14 mouse cellular contexts compared by ENCODE assay signal in genomic region chr15:85835335-85835734, GRCm38 (mm10). TPM values are rescaled to one million over a fixed set of nuclear protein-coding genes. Genes with fewer than 3 reads are reported as not detected.
DNase-seq lines count a peak whose midpoint lies in the region; ATAC-seq and TF ChIP-seq lines count a peak whose summit lies in the region.
"Had no signal": no experiment of that assay in that cellular context is flagged by ENCODE, and none has a peak within 500 bp of the region (broad histone marks: within the 10 kb centered on the region; RNA-seq: fewer than 3 reads in every experiment).

No protein-coding gene starts in this region.

- no peak overlapping the region for H3K27ac ChIP-seq in heart, postnatal 0 days (ENCODE audit: low read depth)
- no peak overlapping the region for H3K27ac ChIP-seq in heart, embryonic 12.5 days (ENCODE audit: poor library complexity, severe bottlenecking)
- H3K27ac ChIP-seq in lung, postnatal 0 days (ENCODE audit: low read length), result no peak overlapping the region
- H3K27ac ChIP-seq in CH12.LX (ENCODE audit: insufficient read depth, low read depth), result no peak overlapping the region
- H3K27ac ChIP-seq: heart, embryonic 13.5 days; hindbrain, embryonic 15.5 days; midbrain, embryonic 12.5 days; neural tube, embryonic 13.5 days had no signal

- DNase-seq in heart, postnatal 0 days (ENCODE audit: low spot score), result no peak
- no peak for DNase-seq in lung, postnatal 0 days (ENCODE audit: low spot score)
- DNase-seq in lung, adult 18-20 months, result no peak
- peak; percentile 26 for DNase-seq in CH12.LX (ENCODE audit: extremely low read depth)
- DNase-seq in induced T-regulatory cell, adult 2 months (ENCODE audit: low read depth), result peak; percentile 42
- DNase-seq in heart, adult 9 months (ENCODE audit: low spot score in 2 of 2), result no peak
- DNase-seq: adrenal gland, adult 8-10 months; embryo, embryonic 11 days had no signal

- no peak; the same call in none of the 2 replicates for TF ChIP-seq RAD21 in CH12.LX (IDR thresholded peaks at IDR 0.05; ENCODE audit: low read depth, low read length)

- no peaks in the 10 kb centered on the region for H3K27me3 ChIP-seq in heart, postnatal 0 days (ENCODE audit: control insufficient read depth, insufficient read depth, low read length)
- H3K27me3 ChIP-seq in heart, embryonic 12.5 days (replicated peaks), result no peaks in the 10 kb centered on the region; the same call in 1 of the 2 replicates
- no peaks in the 10 kb centered on the region for H3K27me3 ChIP-seq in lung, postnatal 0 days (replicated peaks; ENCODE audit: insufficient read depth, low read length)
- H3K27me3 ChIP-seq in CH12.LX (replicated peaks), result no peaks in the 10 kb centered on the region
- H3K27me3 ChIP-seq: heart, embryonic 13.5 days; hindbrain, embryonic 15.5 days; midbrain, embryonic 12.5 days; neural tube, embryonic 13.5 days had no signal

- TF ChIP-seq EP300 in heart, postnatal 0 days (IDR thresholded peaks at IDR 0.05; ENCODE audit: low read depth), result no peak
- TF ChIP-seq EP300 in lung, postnatal 0 days (IDR thresholded peaks at IDR 0.05), result no peak
- no peak for TF ChIP-seq EP300 in CH12.LX (IDR thresholded peaks at IDR 0.05; ENCODE audit: low read length)

- H3K9me3 ChIP-seq in heart, postnatal 0 days (replicated peaks; ENCODE audit: control insufficient read depth, low read length), result no peaks in the 10 kb centered on the region
- no peaks in the 10 kb centered on the region for H3K9me3 ChIP-seq in heart, embryonic 12.5 days (replicated peaks)
- H3K9me3 ChIP-seq in lung, postnatal 0 days (ENCODE audit: low read length), result no peaks in the 10 kb centered on the region
- H3K9me3 ChIP-seq in CH12.LX (replicated peaks; ENCODE audit: low read length), result no peaks in the 10 kb centered on the region
- H3K9me3 ChIP-seq: heart, embryonic 13.5 days; hindbrain, embryonic 15.5 days; midbrain, embryonic 12.5 days; neural tube, embryonic 13.5 days had no signal

- H3K4me1 ChIP-seq in heart, postnatal 0 days (ENCODE audit: control insufficient read depth, insufficient read depth), result no peaks in the 10 kb centered on the region
- H3K4me1 ChIP-seq in heart, embryonic 12.5 days (replicated peaks), result peaks cover 9% of the 10 kb centered on the region; the same call in 1 of the 2 replicates
- H3K4me1 ChIP-seq in lung, postnatal 0 days (ENCODE audit: insufficient read depth, low read depth, low read length), result no peaks in the 10 kb centered on the region; the same call in 1 of the 2 replicates
- H3K4me1 ChIP-seq in CH12.LX (ENCODE audit: control insufficient read depth in 1 of 2, insufficient read depth in 2 of 2), result peaks cover 8 to 19% of the 10 kb centered on the region in 2 experiments

- in situ Hi-C loops in CH12.LX (cut with MboI; ENCODE audit: low pct_ligation_motif_present, low pct_unique_long_range_greater_than_20kb, low sequenced_read_pairs), result no loop called here

- 45% methylated on average over 3 of the region's 3 CpGs for WGBS in heart, postnatal 0 days
- 52% methylated on average over 3 of the region's 3 CpGs for WGBS in heart, embryonic 12.5 days
- 45% methylated on average over 3 of the region's 3 CpGs for WGBS in lung, postnatal 0 days

- no peak overlapping the region for H3K4me2 ChIP-seq in heart, postnatal 0 days (ENCODE audit: low read depth, low read length)
- H3K4me2 ChIP-seq in heart, embryonic 12.5 days, result no peak overlapping the region
- H3K4me2 ChIP-seq in lung, postnatal 0 days (replicated peaks; ENCODE audit: low read depth, low read length), result no peak overlapping the region
- no peak overlapping the region for H3K4me2 ChIP-seq in CH12.LX (ENCODE audit: insufficient read depth, low read depth, poor library complexity, severe bottlenecking)
- H3K4me2 ChIP-seq: heart, embryonic 13.5 days; hindbrain, embryonic 15.5 days; midbrain, embryonic 12.5 days; neural tube, embryonic 13.5 days had no signal

- H3K79me2 ChIP-seq in CH12.LX (replicated peaks; ENCODE audit: control insufficient read depth, extremely low read depth, insufficient read depth, poor library complexity, severe bottlenecking), result no peaks in the 10 kb centered on the region

- no peaks in the 10 kb centered on the region for H3K36me3 ChIP-seq in heart, postnatal 0 days (replicated peaks; ENCODE audit: control insufficient read depth, insufficient read depth, low read length)
- no peaks in the 10 kb centered on the region for H3K36me3 ChIP-seq in heart, embryonic 12.5 days
- no peaks in the 10 kb centered on the region for H3K36me3 ChIP-seq in lung, postnatal 0 days (ENCODE audit: insufficient read depth, low read length)
- H3K36me3 ChIP-seq in CH12.LX (replicated peaks in 1 of 2; ENCODE audit: control insufficient read depth in 1 of 2, insufficient read depth in 1 of 2, low read length in 1 of 2), result peaks cover 0 to 21% of the 10 kb centered on the region in 2 experiments
- H3K36me3 ChIP-seq: hindbrain, embryonic 15.5 days; midbrain, embryonic 12.5 days had no signal

- peak; percentile 12; the same call in 1 of the 2 replicates for TF ChIP-seq CTCF in heart, postnatal 0 days (IDR thresholded peaks at IDR 0.05; ENCODE audit: low read depth)
- peak; percentile 41 for TF ChIP-seq CTCF in lung, postnatal 0 days (IDR thresholded peaks at IDR 0.05)
- peak; percentile 21 to 59; a peak in 2 of 4 replicates for TF ChIP-seq CTCF in CH12.LX (conservative IDR thresholded peaks at IDR 0.05 in 1 of 2, IDR thresholded peaks at IDR 0.05 in 1 of 2; ENCODE audit: low read depth in 2 of 2, low read length in 2 of 2)

- dilution Hi-C loops in CH12.LX (cut with MboI; ENCODE audit: extremely low pct_ligation_motif_present, extremely low pct_unique_long_range_greater_than_20kb, low sequenced_read_pairs), result no loop called here

- no peak for ATAC-seq in heart, postnatal 0 days (ENCODE audit: insufficient read depth, low read depth)
- no peak for ATAC-seq in heart, embryonic 12.5 days (ENCODE audit: insufficient number of reproducible peaks, low FRiP score)
- ATAC-seq in lung, postnatal 0 days, result no peak
- ATAC-seq in activated CD4-positive, CD25-positive, alpha-beta regulatory T cell, adult 4 months, result no peak

- no peak for TF ChIP-seq POLR2A in CH12.LX (IDR thresholded peaks at IDR 0.05; ENCODE audit: low read depth, low read length)

- no peak overlapping the region for H3K9ac ChIP-seq in heart, postnatal 0 days (replicated peaks; ENCODE audit: low read depth, low read length)
- H3K9ac ChIP-seq in heart, embryonic 12.5 days, result no peak overlapping the region
- no peak overlapping the region for H3K9ac ChIP-seq in lung, postnatal 0 days (replicated peaks; ENCODE audit: low read depth)
- no peak overlapping the region for H3K9ac ChIP-seq in CH12.LX (ENCODE audit: insufficient read depth, low read depth)
- H3K9ac ChIP-seq: heart, embryonic 13.5 days; hindbrain, embryonic 15.5 days; midbrain, embryonic 12.5 days; neural tube, embryonic 13.5 days had no signal

- no peak overlapping the region for H3K4me3 ChIP-seq in heart, postnatal 0 days (ENCODE audit: low read depth, low read length)
- H3K4me3 ChIP-seq in heart, embryonic 12.5 days, result no peak overlapping the region
- no peak overlapping the region for H3K4me3 ChIP-seq in lung, postnatal 0 days (ENCODE audit: low read depth, low read length)
- no peak overlapping the region for H3K4me3 ChIP-seq in CH12.LX (replicated peaks in 1 of 3; ENCODE audit: low read depth in 2 of 3, low read length in 2 of 3, poor library complexity in 1 of 3)
- H3K4me3 ChIP-seq: heart, embryonic 13.5 days; hindbrain, embryonic 15.5 days; midbrain, embryonic 12.5 days; neural tube, embryonic 13.5 days had no signal

RNA-seq across cellular contexts. Expression of gene Ttc38, which starts 3.2 kb away (rescaled TPM):
- total RNA-seq in heart, postnatal 0 days (2014; rRNA removed; ENCODE audit: low replicate concordance), result 11.6 and 14.7 TPM in 2 replicates
- 6.9 and 7.6 TPM in 2 replicates for polyA plus RNA-seq in heart, postnatal 0 days (2015; fragmentation: Nextera tagmentation; extraction: Ambion mirVana)
- polyA plus RNA-seq in heart, embryonic 12.5 days (2016; fragmentation: Nextera tagmentation; extraction: Ambion mirVana), result 3.3 and 3.6 TPM in 2 replicates
- polyA plus RNA-seq in lung, postnatal 0 days (2015; fragmentation: Nextera tagmentation; extraction: Ambion mirVana), result 8.7 and 9.1 TPM in 2 replicates
- total RNA-seq in CH12.LX (2012; rRNA removed) (4.2 and 5.8 TPM in 2 replicates), CH12.LX (2014; rRNA removed) (3.3 and 5.1 TPM in 2 replicates)
- 4.4 and 5.1 TPM in 2 replicates for polyA plus RNA-seq in CH12.LX (2012; ENCODE audit: insufficient read length, low read depth)
- polyA plus RNA-seq in activated CD4-positive, CD25-positive, alpha-beta regulatory T cell, adult 4 months (2017; shearing (Covaris generic)), result 10 to 100 TPM; 11.3 to 13.0 TPM

RNA-seq across cellular contexts. Expression of gene Pkdrej, which starts 13.8 kb away (rescaled TPM):
- total RNA-seq in heart, postnatal 0 days (2014; rRNA removed; ENCODE audit: low replicate concordance), result 2.4 and 2.7 TPM in 2 replicates
- 0.54 and 0.66 TPM in 2 replicates for polyA plus RNA-seq in heart, postnatal 0 days (2015; fragmentation: Nextera tagmentation; extraction: Ambion mirVana)
- 0.14 and 0.19 TPM in 2 replicates for polyA plus RNA-seq in heart, embryonic 12.5 days (2016; fragmentation: Nextera tagmentation; extraction: Ambion mirVana)
- 0.04 and 0.08 TPM in 2 replicates for polyA plus RNA-seq in lung, postnatal 0 days (2015; fragmentation: Nextera tagmentation; extraction: Ambion mirVana)
- total RNA-seq in CH12.LX (2012; rRNA removed) (not detected in 2 replicates), CH12.LX (2014; rRNA removed) (not detected in 2 replicates)
- polyA plus RNA-seq in CH12.LX (2012; ENCODE audit: insufficient read length, low read depth), result not detected in 2 replicates
- polyA plus RNA-seq in activated CD4-positive, CD25-positive, alpha-beta regulatory T cell, adult 4 months (2017; shearing (Covaris generic)), result not detected

RNA-seq across cellular contexts. Expression of gene Cdpf1, which starts 23.8 kb away (rescaled TPM):
- 31.0 and 96.8 TPM in 2 replicates for total RNA-seq in heart, postnatal 0 days (2014; rRNA removed; ENCODE audit: low replicate concordance)
- polyA plus RNA-seq in heart, postnatal 0 days (2015; fragmentation: Nextera tagmentation; extraction: Ambion mirVana), result 45.9 and 49.9 TPM in 2 replicates
- polyA plus RNA-seq in heart, embryonic 12.5 days (2016; fragmentation: Nextera tagmentation; extraction: Ambion mirVana), result 34.4 and 35.7 TPM in 2 replicates
- 46.8 and 48.3 TPM in 2 replicates for polyA plus RNA-seq in lung, postnatal 0 days (2015; fragmentation: Nextera tagmentation; extraction: Ambion mirVana)
- 27.4 and 30.1 TPM in 2 replicates for total RNA-seq in CH12.LX (2012; rRNA removed)
- 23.3 and 26.4 TPM in 2 replicates for total RNA-seq in CH12.LX (2014; rRNA removed)
- polyA plus RNA-seq in CH12.LX (2012; ENCODE audit: insufficient read length, low read depth), result 18.1 and 20.9 TPM in 2 replicates
- 10 to 100 TPM; 37.8 to 46.6 TPM for polyA plus RNA-seq in activated CD4-positive, CD25-positive, alpha-beta regulatory T cell, adult 4 months (2017; shearing (Covaris generic))

RNA-seq across cellular contexts. Expression of gene Gtse1, which starts 24.2 kb away (rescaled TPM):
- 17.9 and 23.3 TPM in 2 replicates for total RNA-seq in heart, postnatal 0 days (2014; rRNA removed; ENCODE audit: low replicate concordance)
- 6.3 and 6.7 TPM in 2 replicates for polyA plus RNA-seq in heart, postnatal 0 days (2015; fragmentation: Nextera tagmentation; extraction: Ambion mirVana)
- 31.6 and 32.4 TPM in 2 replicates for polyA plus RNA-seq in heart, embryonic 12.5 days (2016; fragmentation: Nextera tagmentation; extraction: Ambion mirVana)
- 1.5 and 2.3 TPM in 2 replicates for polyA plus RNA-seq in lung, postnatal 0 days (2015; fragmentation: Nextera tagmentation; extraction: Ambion mirVana)
- total RNA-seq in CH12.LX (2012; rRNA removed) (37.4 and 40.0 TPM in 2 replicates), CH12.LX (2014; rRNA removed) (31.6 and 32.8 TPM in 2 replicates)
- polyA plus RNA-seq in CH12.LX (2012; ENCODE audit: insufficient read length, low read depth), result 36.6 and 40.1 TPM in 2 replicates
- 1 to 10 TPM; 5.1 to 8.2 TPM for polyA plus RNA-seq in activated CD4-positive, CD25-positive, alpha-beta regulatory T cell, adult 4 months (2017; shearing (Covaris generic))

RNA-seq across cellular contexts. Expression of gene Trmu, which starts 43.8 kb away (rescaled TPM):
- total RNA-seq in heart, postnatal 0 days (2014; rRNA removed; ENCODE audit: low replicate concordance), result 20.3 and 35.0 TPM in 2 replicates
- 34.3 and 35.4 TPM in 2 replicates for polyA plus RNA-seq in heart, postnatal 0 days (2015; fragmentation: Nextera tagmentation; extraction: Ambion mirVana)
- 29.9 and 30.1 TPM in 2 replicates for polyA plus RNA-seq in heart, embryonic 12.5 days (2016; fragmentation: Nextera tagmentation; extraction: Ambion mirVana)
- 26.5 and 26.6 TPM in 2 replicates for polyA plus RNA-seq in lung, postnatal 0 days (2015; fragmentation: Nextera tagmentation; extraction: Ambion mirVana)
- 24.9 and 29.0 TPM in 2 replicates for total RNA-seq in CH12.LX (2012; rRNA removed)
- total RNA-seq in CH12.LX (2014; rRNA removed), result 20.2 and 26.4 TPM in 2 replicates
- polyA plus RNA-seq in CH12.LX (2012; ENCODE audit: insufficient read length, low read depth), result 26.4 and 34.7 TPM in 2 replicates
- 10 to 100 TPM; 25.4 to 26.8 TPM for polyA plus RNA-seq in activated CD4-positive, CD25-positive, alpha-beta regulatory T cell, adult 4 months (2017; shearing (Covaris generic))

Comparison
In these comparisons a context has a peak if more than half of its experiments do, and no peak if none do; other contexts are left out.
1. DNase-seq: peak in CH12.LX (single experiment) and induced T-regulatory cell, adult 2 months (single experiment); none in heart, postnatal 0 days (single experiment), lung, postnatal 0 days (single experiment), lung, adult 18-20 months (0 of 2) and heart, adult 9 months (0 of 2).
2. Peak in every context shown above with its lines, with median percentiles within 50 percentile points of each other: CTCF ChIP-seq.